Mouse (Mus musculus) embryonic fibroblast, embryonic 13.5 days (primary cell): ENCODE data around the gene Rapgefl1.

Experiments
- CTCF ChIP-seq: IDR thresholded peaks from 2 replicates; pipeline ENCODE4 v1.5.1; 2011; ENCODE audit warnings: mild to moderate bottlenecking, control low read depth, low read length, moderate library complexity, borderline replicate concordance; ENCODE audit not compliant: insufficient read depth
- POLR2A ChIP-seq: IDR thresholded peaks from 2 replicates; pipeline ENCODE4 v1.6.1; 2011; ENCODE audit warnings: low read depth, mild to moderate bottlenecking, control low read depth, low read length, moderate library complexity

GRCm38 (mm10) chr11:98795015-98795713 is 41.4 kb upstream of the Rapgefl1 start, which contains the start of gene Msl1:
- TF ChIP-seq CTCF (no peak), POLR2A (peak; percentile 49)
